Mouse (Mus musculus): ENCODE results near the gene Nudt7. TPM values are rescaled to one million over a fixed set of nuclear protein-coding genes. Genes with fewer than 3 reads are reported as not detected.

The Nudt7 gene
- polyA plus RNA-seq, 1 experiment from 2014 or later: 22.0 TPM

DNA sequence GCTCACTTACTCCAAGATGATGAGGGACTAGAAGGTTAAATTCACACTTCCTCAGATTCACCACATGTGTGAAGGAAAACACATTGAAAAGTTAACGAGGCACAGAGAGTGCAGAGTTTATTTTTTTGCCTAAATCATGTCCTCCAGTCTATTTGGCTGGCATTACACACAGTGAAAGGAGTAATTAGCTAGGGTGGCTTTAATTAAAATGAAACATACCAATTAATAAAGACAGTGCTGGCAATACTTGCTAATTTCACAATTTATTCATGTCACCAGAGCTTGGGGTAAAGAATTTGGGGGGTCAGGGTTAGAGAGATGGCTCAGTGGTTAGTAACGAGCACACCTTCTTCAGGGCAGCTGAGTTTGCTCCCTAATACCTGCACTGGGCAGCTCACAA lies 25.2 kb downstream of the Nudt7 start:
- no peaks in the 10 kb centered on the region for H3K36me3 ChIP-seq (ENCODE audit: insufficient read depth, low read length)
- no peak overlapping the region for H3K4me2 ChIP-seq (replicated peaks; ENCODE audit: low read depth, low read length)
- no peak for ATAC-seq
- 55% methylated on average over 2 of the region's 2 CpGs for WGBS
- no peaks in the 10 kb centered on the region for H3K4me1 ChIP-seq (ENCODE audit: insufficient read depth, low read depth, low read length)
- no peak for DNase-seq (ENCODE audit: low spot score)
- no peak overlapping the region for H3K4me3 ChIP-seq (ENCODE audit: low read depth, low read length)
- TF ChIP-seq CTCF (IDR thresholded peaks at IDR 0.05): no peak
- H3K9me3 ChIP-seq (ENCODE audit: low read length): no peaks in the 10 kb centered on the region
- no peak overlapping the region for H3K27ac ChIP-seq (ENCODE audit: low read length)
- H3K9ac ChIP-seq (replicated peaks; ENCODE audit: low read depth): no peak overlapping the region
- H3K27me3 ChIP-seq (replicated peaks; ENCODE audit: insufficient read depth, low read length): no peaks in the 10 kb centered on the region

DNA sequence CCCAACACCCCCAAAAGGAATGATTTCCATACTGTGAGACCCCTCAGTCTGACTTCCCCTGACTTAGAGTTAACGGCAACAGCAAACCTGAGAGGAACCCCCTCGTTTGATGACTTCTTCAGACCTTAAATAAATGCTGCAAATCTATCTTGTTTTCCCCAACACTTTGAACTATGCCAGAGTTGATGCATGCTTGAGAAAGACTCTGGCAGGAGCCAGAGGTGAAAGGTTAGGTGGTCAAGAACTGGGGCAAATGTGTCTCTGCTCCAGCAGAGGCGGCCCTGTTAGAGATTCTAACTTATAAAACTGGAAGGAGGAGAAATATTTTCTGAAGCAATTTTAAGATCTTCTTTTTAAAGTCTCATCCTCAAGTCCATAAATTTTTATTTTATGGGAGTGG lies 26.3 kb downstream of the Nudt7 start:
- no peaks in the 10 kb centered on the region for H3K4me1 ChIP-seq (ENCODE audit: insufficient read depth, low read depth, low read length)
- H3K4me2 ChIP-seq (replicated peaks; ENCODE audit: low read depth, low read length): no peak overlapping the region
- no peaks in the 10 kb centered on the region for H3K36me3 ChIP-seq (ENCODE audit: insufficient read depth, low read length)
- H3K4me3 ChIP-seq (ENCODE audit: low read depth, low read length): no peak overlapping the region
- 72% methylated on average over 3 of the region's 3 CpGs for WGBS
- no peaks in the 10 kb centered on the region for H3K27me3 ChIP-seq (replicated peaks; ENCODE audit: insufficient read depth, low read length)
- no peak for DNase-seq (ENCODE audit: low spot score)
- no peak for ATAC-seq
- no peaks in the 10 kb centered on the region for H3K9me3 ChIP-seq (ENCODE audit: low read length)
- no peak overlapping the region for H3K27ac ChIP-seq (ENCODE audit: low read length)
- TF ChIP-seq EP300 (IDR thresholded peaks at IDR 0.05) (no peak), CTCF (IDR thresholded peaks at IDR 0.05) (no peak)
- no peak overlapping the region for H3K9ac ChIP-seq (replicated peaks; ENCODE audit: low read depth)

DNA sequence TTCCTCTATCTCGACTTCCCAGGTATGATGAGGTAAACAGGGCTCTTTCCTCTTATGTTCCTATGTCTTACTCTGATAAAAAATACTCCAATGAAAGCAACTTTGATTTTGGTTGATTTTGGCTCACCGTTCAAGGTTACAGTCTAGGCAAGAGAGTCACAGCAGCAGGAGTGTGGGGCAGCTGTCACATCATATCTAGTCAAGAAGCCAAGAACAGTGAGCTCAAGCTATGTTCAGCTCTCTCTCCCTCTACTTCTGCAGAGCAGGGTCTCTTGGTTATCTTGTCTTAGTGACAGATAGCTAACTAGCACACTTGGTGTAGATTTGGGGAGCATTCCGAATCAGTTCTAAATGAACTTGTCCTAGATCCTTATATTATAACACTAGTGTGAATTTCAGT lies 30.5 kb downstream of the Nudt7 start:
- Histone ChIP-seq H3K27me3 (replicated peaks; ENCODE audit: insufficient read depth, low read length) (no peaks in the 10 kb centered on the region), H3K9ac (replicated peaks; ENCODE audit: low read depth) (no peak overlapping the region), H3K9me3 (ENCODE audit: low read length) (no peaks in the 10 kb centered on the region), H3K4me2 (replicated peaks; ENCODE audit: low read depth, low read length) (no peak overlapping the region), H3K27ac (ENCODE audit: low read length) (no peak overlapping the region), H3K4me3 (ENCODE audit: low read depth, low read length) (no peak overlapping the region), H3K4me1 (ENCODE audit: insufficient read depth, low read depth, low read length) (no peaks in the 10 kb centered on the region), H3K36me3 (ENCODE audit: insufficient read depth, low read length) (no peaks in the 10 kb centered on the region)
- WGBS: 70% methylated on average over 3 of the region's 3 CpGs
- DNase-seq (ENCODE audit: low spot score): no peak
- no peak for TF ChIP-seq CTCF (IDR thresholded peaks at IDR 0.05)
- no peak for TF ChIP-seq EP300 (IDR thresholded peaks at IDR 0.05)
- no peak for ATAC-seq

DNA sequence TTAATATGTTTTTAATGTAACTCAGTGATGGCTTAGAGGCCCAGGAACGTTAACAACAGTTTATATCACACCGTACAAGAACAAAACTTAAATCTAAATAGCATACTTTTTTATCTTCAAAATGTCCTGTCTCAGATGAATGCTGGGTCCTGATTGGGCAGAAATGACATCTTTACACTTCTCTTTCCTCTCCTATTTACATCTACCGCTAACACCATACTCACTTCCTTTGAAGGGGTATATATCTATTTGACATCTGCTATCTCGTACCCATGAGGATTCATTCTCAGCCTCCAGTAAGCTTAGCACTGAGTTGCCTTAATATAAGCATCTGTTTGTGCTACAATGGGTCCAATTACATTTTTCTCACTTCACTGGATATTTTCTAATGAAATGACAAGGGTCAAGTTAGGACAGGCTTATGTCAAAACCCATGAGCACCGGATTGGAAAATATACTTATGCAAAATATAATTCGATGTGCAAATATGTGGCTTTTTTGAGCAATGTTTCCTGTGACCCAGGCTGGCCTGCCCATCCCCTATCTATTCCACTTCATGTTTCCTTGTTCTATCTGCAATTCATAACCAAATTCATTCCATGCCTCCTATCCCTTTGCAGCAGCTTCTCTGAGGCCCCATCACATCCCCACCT lies 31.2 kb downstream of the Nudt7 start:
- no peaks in the 10 kb centered on the region for H3K9me3 ChIP-seq (ENCODE audit: low read length)
- no peak overlapping the region for H3K9ac ChIP-seq (replicated peaks; ENCODE audit: low read depth)
- H3K36me3 ChIP-seq (ENCODE audit: insufficient read depth, low read length): no peaks in the 10 kb centered on the region
- H3K27ac ChIP-seq (ENCODE audit: low read length): no peak overlapping the region
- DNase-seq (ENCODE audit: low spot score): no peak
- ATAC-seq: no peak
- 69% methylated on average over 6 of the region's 6 CpGs for WGBS
- no peak overlapping the region for H3K4me3 ChIP-seq (ENCODE audit: low read depth, low read length)
- TF ChIP-seq CTCF (IDR thresholded peaks at IDR 0.05) (no peak), EP300 (IDR thresholded peaks at IDR 0.05) (no peak)
- no peaks in the 10 kb centered on the region for H3K4me1 ChIP-seq (ENCODE audit: insufficient read depth, low read depth, low read length)
- no peaks in the 10 kb centered on the region for H3K27me3 ChIP-seq (replicated peaks; ENCODE audit: insufficient read depth, low read length)
- no peak overlapping the region for H3K4me2 ChIP-seq (replicated peaks; ENCODE audit: low read depth, low read length)

DNA sequence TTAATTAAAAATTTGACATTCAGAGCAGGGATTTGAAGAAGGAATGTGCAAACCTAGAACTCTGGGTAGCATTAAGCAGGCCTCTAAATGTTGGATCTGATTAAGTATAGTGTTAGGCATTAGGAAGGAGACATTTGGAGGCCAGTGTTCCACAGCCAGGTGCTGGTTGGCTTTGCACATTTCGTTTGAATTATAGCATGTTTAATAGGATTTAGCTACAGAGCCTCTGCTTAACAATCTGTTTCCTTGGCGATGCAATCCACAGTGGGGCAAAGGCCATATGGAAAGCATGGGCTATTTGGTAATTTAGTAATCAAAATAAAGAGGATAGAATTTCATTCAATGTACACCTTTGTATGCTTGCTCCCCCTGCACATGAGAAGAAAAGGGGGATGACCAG lies 32.4 kb downstream of the Nudt7 start:
- Histone ChIP-seq H3K27ac (ENCODE audit: low read length) (no peak overlapping the region), H3K4me1 (ENCODE audit: insufficient read depth, low read depth, low read length) (no peaks in the 10 kb centered on the region), H3K9ac (replicated peaks; ENCODE audit: low read depth) (no peak overlapping the region), H3K4me2 (replicated peaks; ENCODE audit: low read depth, low read length) (no peak overlapping the region), H3K36me3 (ENCODE audit: insufficient read depth, low read length) (no peaks in the 10 kb centered on the region), H3K27me3 (replicated peaks; ENCODE audit: insufficient read depth, low read length) (no peaks in the 10 kb centered on the region), H3K4me3 (ENCODE audit: low read depth, low read length) (no peak overlapping the region), H3K9me3 (ENCODE audit: low read length) (no peaks in the 10 kb centered on the region)
- DNase-seq (ENCODE audit: low spot score) (no peak), ATAC-seq (no peak)
- WGBS: 62% methylated on average over 2 of the region's 2 CpGs
- TF ChIP-seq CTCF (IDR thresholded peaks at IDR 0.05) (no peak), EP300 (IDR thresholded peaks at IDR 0.05) (no peak)

DNA sequence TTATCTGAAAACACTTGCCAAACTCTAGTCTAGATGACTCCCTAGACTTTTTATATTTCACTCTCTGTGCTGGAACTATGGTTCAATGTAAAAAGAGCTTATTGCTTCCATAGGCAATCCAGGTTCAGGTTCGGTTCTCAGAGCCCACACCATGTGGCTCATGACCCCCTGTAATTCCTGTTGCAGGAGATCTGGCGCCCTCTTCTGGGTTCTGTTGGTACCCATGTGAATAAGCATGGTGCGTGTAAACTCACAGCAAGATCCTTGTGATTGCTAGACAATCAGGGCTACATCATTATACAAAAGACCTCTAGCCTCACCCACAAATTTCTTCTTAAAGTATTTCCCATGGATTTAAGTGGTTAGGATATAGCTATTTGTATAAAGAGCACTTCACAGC lies 43.4 kb downstream of the Nudt7 start:
- H3K4me3 ChIP-seq (ENCODE audit: low read depth, low read length): no peak overlapping the region
- H3K9me3 ChIP-seq (ENCODE audit: low read length): no peaks in the 10 kb centered on the region
- H3K27ac ChIP-seq (ENCODE audit: low read length): no peak overlapping the region
- no peaks in the 10 kb centered on the region for H3K4me1 ChIP-seq (ENCODE audit: insufficient read depth, low read depth, low read length)
- peak; percentile 29 for TF ChIP-seq CTCF (IDR thresholded peaks at IDR 0.05)
- no peak for TF ChIP-seq EP300 (IDR thresholded peaks at IDR 0.05)
- WGBS: 66% methylated on average over 3 of the region's 3 CpGs
- H3K9ac ChIP-seq (replicated peaks; ENCODE audit: low read depth): no peak overlapping the region
- DNase-seq (ENCODE audit: low spot score) (no peak), ATAC-seq (no peak)
- no peak overlapping the region for H3K4me2 ChIP-seq (replicated peaks; ENCODE audit: low read depth, low read length)
- no peaks in the 10 kb centered on the region for H3K36me3 ChIP-seq (ENCODE audit: insufficient read depth, low read length)
- H3K27me3 ChIP-seq (replicated peaks; ENCODE audit: insufficient read depth, low read length): no peaks in the 10 kb centered on the region

DNA sequence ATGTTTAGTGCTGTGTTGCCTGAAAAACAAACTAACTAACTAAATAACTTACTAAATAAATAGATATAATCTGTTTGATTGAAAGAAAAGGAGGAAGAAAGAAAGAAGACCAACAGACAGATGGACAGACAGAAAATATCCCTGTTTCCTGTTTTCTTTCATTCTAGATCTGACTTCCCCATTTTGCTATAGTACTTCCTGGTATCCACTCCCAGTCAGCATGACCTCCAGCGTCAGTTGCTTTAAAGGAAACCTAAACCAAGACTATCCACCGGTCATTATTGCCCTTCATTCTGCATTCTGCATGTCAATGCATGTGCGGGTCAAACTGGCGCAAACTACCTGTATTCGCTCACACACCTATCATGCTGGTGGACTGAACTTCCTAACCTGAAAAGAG lies 60.0 kb downstream of the Nudt7 start:
- ATAC-seq: no peak
- Histone ChIP-seq H3K27me3 (replicated peaks; ENCODE audit: insufficient read depth, low read length) (no peaks in the 10 kb centered on the region), H3K4me1 (ENCODE audit: insufficient read depth, low read depth, low read length) (no peaks in the 10 kb centered on the region), H3K9me3 (ENCODE audit: low read length) (no peaks in the 10 kb centered on the region), H3K9ac (replicated peaks; ENCODE audit: low read depth) (no peak overlapping the region), H3K4me3 (ENCODE audit: low read depth, low read length) (no peak overlapping the region), H3K27ac (ENCODE audit: low read length) (no peak overlapping the region), H3K36me3 (ENCODE audit: insufficient read depth, low read length) (no peaks in the 10 kb centered on the region), H3K4me2 (replicated peaks; ENCODE audit: low read depth, low read length) (no peak overlapping the region)
- no peak for TF ChIP-seq CTCF (IDR thresholded peaks at IDR 0.05)
- no peak for TF ChIP-seq EP300 (IDR thresholded peaks at IDR 0.05)
- 78% methylated on average over 5 of the region's 5 CpGs for WGBS
- no peak for DNase-seq (ENCODE audit: low spot score)

Measured in lung, postnatal 0 days (tissue).